Mouse (Mus musculus) neural tube, embryonic 13.5 days (tissue): Measurements from ENCODE around the gene Ano4. TPM values are rescaled to one million over a fixed set of nuclear protein-coding genes. Genes with fewer than 3 reads are reported as not detected.

Experiments
- ATAC-seq: fragments of 200-750 bp; cut with Nextera tagmentation; 2 replicates; pipeline ENCODE4 v1.8.0; 2017; ENCODE audit warnings: low read depth, mild to moderate bottlenecking, moderate TSS enrichment, moderate library complexity
- H3K27ac ChIP-seq: fragments of 300-500 bp; sonication (generic); replicated peaks from 2 replicates; pipeline ENCODE4 v1.5.1; 2015; ENCODE audit warnings: moderate library complexity, mild to moderate bottlenecking, inconsistent platforms
- H3K27me3 ChIP-seq: fragments of 300-500 bp; sonication (generic); 2 replicates; pipeline ENCODE4 v1.6.1; 2015; ENCODE audit warnings: mild to moderate bottlenecking, inconsistent platforms
- H3K36me3 ChIP-seq: fragments of 300-500 bp; sonication (generic); 2 replicates; pipeline ENCODE4 v1.6.1; 2015; ENCODE audit warnings: mild to moderate bottlenecking, inconsistent platforms
- H3K4me1 ChIP-seq: fragments of 300-500 bp; sonication (generic); replicated peaks from 2 replicates; pipeline ENCODE4 v1.6.1; 2015; ENCODE audit warnings: inconsistent platforms
- H3K4me2 ChIP-seq: fragments of 300-500 bp; sonication (generic); 2 replicates; pipeline ENCODE4 v1.6.1; 2015; ENCODE audit warnings: inconsistent platforms, mild to moderate bottlenecking, moderate library complexity
- H3K4me3 ChIP-seq: fragments of 300-500 bp; sonication (generic); 2 replicates; pipeline ENCODE4 v1.5.1; 2015; ENCODE audit warnings: mild to moderate bottlenecking, inconsistent platforms
- H3K9ac ChIP-seq: fragments of 300-500 bp; sonication (generic); 2 replicates; pipeline ENCODE4 v1.6.1; 2015; ENCODE audit warnings: moderate library complexity, mild to moderate bottlenecking, inconsistent platforms
- H3K9me3 ChIP-seq: fragments of 300-500 bp; sonication (generic); 2 replicates; pipeline ENCODE4 v1.6.1; 2016; ENCODE audit warnings: inconsistent platforms
- WGBS: fragments of 180-500 bp; shearing (Covaris S2); methylation state at CpG from one replicate; pipeline ENCODE4 v1.1.7; 2015; 5-methylcytosine and 5-hydroxymethylcytosine counted together
- polyA plus RNA-seq: library from polyadenylated mRNA; unstranded; fragments of >200 nt; fragmentation: Nextera tagmentation; extraction: Ambion mirVana; gene quantifications from 2 replicates; pipeline ENCODE4 v1.2.1, GENCODE M21; 2015

Gene Ano4
- polyA plus RNA-seq, 1 experiment from 2014 or later, result 8.5 TPM

DNA sequence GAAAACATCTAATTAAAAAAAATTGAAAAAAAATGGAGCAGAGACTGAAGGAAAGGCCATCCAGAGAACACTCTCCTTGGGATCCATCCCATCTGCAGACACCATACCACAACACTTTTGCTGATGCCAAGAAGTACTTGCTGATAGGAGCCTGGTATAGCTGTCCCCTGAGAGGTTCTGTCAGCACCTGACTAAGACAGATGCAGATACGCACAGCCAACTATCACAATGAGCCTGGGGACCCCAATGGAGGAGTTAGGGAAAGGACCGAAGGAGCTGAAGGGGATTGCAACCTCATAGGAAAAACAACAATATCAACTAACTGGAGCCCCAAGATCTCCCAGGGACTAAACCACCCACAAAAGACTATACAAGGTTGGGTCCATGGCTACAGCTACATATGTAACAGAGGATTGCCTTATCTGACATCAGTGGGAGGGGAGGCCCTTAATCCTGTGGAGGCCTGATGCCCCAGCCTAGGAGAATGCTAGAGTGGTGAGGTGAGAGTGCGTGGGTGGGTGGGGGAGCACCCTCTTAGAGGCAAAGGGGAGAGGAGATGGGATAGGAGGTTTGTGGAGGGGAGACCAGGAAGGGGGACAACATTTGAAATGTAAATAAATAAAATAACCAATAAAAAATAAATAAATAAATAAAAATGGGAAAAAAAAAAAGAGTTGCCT, 71.4 kb downstream of the Ano4 start:
- 92% methylated on average over 3 of the region's 3 CpGs for WGBS
- no peak for ATAC-seq
- H3K4me2 ChIP-seq, result no peak overlapping the region

DNA sequence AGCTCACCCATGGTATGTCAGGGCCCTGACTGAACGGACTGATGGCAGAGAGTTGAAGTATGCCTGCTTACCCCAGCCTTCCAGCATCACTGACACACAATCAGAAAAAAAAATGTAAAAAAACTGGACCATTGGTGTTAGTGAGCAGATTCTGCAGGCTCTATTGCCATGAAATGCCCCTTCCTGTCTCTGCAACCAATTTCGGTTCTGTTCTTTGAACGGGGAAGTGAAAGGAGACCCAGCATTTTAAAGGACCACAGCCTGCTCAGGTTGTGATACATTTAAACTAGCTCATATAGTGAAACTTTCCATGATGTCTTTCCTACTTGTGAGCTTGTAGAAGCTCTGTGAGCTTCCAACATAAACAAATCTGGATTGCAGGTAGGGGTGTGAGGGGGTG, 77.2 kb downstream of the Ano4 start:
- H3K9me3 ChIP-seq, result no peaks in the 10 kb centered on the region
- no peak overlapping the region for H3K9ac ChIP-seq
- no peaks in the 10 kb centered on the region for H3K27me3 ChIP-seq
- H3K27ac ChIP-seq, result no peak overlapping the region
- no peak overlapping the region for H3K4me3 ChIP-seq
- no peaks in the 10 kb centered on the region for H3K36me3 ChIP-seq
- H3K4me1 ChIP-seq, result no peaks in the 10 kb centered on the region
- 92% methylated on average over 3 of the region's 3 CpGs for WGBS
- ATAC-seq, result no peak
- no peak overlapping the region for H3K4me2 ChIP-seq

More for the DNA sequence above, 71.4 kb downstream of the Ano4 start:
- no peaks in the 10 kb centered on the region for H3K9me3 ChIP-seq
- no peak overlapping the region for H3K9ac ChIP-seq
- H3K4me3 ChIP-seq, result no peak overlapping the region
- no peaks in the 10 kb centered on the region for H3K27me3 ChIP-seq
- H3K27ac ChIP-seq, result no peak overlapping the region
- no peaks in the 10 kb centered on the region for H3K4me1 ChIP-seq
- no peaks in the 10 kb centered on the region for H3K36me3 ChIP-seq

DNA sequence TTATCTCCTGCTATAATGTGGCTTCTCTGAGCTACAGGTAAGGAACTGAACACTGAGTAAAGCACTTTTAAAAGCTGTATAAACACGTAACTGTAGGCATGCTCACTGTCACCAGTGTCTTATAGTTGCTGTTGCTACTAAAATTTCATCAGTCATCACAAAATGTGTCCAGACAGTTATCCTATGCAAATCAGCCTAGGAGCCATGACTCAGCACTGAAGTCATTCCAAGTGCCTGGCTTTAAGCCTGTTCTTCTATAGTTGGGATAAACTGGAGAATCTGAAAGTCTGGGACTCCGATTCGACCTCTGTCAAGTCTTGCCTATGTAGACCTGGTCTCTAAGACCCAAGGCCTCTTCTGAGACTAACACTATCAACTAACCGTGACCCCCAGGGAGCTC, 81.2 kb downstream of the Ano4 start:
- no peaks in the 10 kb centered on the region for H3K9me3 ChIP-seq
- peaks cover 6% of the 10 kb centered on the region for H3K4me1 ChIP-seq
- WGBS, result 81% methylated on average over 4 of the region's 4 CpGs
- no peaks in the 10 kb centered on the region for H3K27me3 ChIP-seq
- ATAC-seq, result no peak
- H3K27ac ChIP-seq, result no peak overlapping the region
- no peaks in the 10 kb centered on the region for H3K36me3 ChIP-seq
- no peak overlapping the region for H3K4me2 ChIP-seq
- no peak overlapping the region for H3K9ac ChIP-seq
- H3K4me3 ChIP-seq, result no peak overlapping the region

DNA sequence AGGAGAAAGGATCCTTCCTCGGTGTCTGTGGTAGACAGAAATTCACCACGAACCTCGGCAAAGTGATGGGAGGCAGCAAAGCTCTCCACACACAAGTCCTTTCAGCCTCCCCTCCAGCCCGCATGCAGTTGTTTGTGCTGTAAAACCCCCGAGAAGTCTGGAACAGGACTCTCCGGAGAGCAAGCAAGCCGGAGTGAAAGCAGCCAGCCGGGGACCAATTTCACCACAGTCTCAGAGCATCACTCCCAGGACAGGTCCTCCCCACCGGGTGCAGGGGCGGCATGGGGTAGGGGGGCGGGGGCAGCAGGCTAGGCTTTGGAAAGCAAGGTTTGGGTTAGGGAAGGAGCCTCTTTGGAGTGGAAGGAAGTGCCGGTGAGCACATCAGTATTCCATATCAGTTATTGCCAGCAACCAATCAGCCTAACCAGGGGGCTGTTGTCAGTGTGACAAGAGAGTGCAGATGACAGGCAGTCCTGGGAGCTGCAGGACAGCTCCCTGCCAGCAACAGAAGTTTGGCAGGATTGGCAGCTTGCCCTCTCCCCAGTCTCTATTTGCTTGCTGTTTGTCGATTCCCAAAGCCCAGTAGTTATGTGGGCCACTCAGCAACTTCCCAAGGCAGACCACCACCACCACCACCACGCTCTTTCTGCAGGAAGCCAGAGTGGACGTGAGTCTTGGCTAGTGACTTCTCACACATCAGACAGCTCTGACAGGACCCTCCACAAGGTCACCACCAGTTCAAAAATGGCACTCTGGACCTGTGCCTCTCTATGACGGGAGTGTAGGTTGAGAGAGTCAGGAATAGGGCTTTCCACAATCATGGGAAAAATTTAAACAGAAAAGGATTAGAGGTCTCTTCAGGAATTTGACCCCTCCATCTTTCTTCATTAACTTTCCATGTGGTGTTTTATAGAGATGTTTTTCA, 86.8 kb downstream of the Ano4 start:
- H3K4me1 ChIP-seq, result peaks cover 25% of the 10 kb centered on the region
- no peaks in the 10 kb centered on the region for H3K27me3 ChIP-seq
- H3K9me3 ChIP-seq, result no peaks in the 10 kb centered on the region
- 4% methylated on average over 15 of the region's 16 CpGs for WGBS
- H3K27ac ChIP-seq, result peak overlapping the region; percentile 86
- ATAC-seq, result peak; percentile 76
- peak overlapping the region; percentile 65 for H3K4me2 ChIP-seq
- H3K9ac ChIP-seq, result peak overlapping the region; percentile 83
- no peaks in the 10 kb centered on the region for H3K36me3 ChIP-seq
- H3K4me3 ChIP-seq, result peak overlapping the region; percentile 57

DNA sequence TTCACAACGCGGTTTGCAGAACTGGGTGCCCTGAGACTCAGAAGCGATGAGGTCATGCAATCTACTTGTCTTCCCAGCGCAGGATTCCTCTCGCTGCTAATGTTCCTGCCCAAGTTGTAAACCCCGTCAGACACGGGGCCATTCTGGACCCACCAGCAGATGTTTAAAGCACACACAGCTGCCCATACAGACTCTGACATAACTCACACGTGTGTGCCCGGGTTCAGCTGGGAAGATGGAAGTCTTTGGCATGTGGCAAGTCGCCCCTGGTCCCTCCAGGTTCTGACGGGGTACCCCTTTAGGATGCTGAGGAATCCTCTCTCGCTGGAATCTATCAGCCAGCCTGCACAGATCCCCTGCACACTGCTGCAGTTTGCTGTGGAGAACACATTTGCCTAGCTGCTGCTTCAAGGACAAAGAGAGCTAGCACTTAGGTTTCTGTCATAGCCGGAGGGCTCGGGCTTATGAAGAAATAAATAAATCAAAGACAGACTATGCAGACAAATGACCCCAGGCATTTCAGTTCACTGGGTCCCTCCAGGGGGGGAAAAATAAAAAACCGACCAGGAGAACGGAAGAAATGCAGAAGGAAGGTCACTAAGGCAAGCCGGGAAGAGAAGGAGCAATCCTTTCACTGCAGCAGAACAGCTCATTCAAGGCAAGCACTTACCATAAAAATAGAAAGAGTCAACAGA, 87.7 kb downstream of the Ano4 start:
- Histone ChIP-seq H3K9ac (peak overlapping the region; percentile 83), H3K27ac (peak overlapping the region; percentile 86), H3K4me3 (peak overlapping the region; percentile 57), H3K4me2 (peak overlapping the region; percentile 65), H3K27me3 (no peaks in the 10 kb centered on the region), H3K9me3 (no peaks in the 10 kb centered on the region), H3K4me1 (peaks cover 25% of the 10 kb centered on the region), H3K36me3 (no peaks in the 10 kb centered on the region)
- WGBS, result 1% methylated on average over 17 of the region's 17 CpGs
- peak; percentile 85 for ATAC-seq

DNA sequence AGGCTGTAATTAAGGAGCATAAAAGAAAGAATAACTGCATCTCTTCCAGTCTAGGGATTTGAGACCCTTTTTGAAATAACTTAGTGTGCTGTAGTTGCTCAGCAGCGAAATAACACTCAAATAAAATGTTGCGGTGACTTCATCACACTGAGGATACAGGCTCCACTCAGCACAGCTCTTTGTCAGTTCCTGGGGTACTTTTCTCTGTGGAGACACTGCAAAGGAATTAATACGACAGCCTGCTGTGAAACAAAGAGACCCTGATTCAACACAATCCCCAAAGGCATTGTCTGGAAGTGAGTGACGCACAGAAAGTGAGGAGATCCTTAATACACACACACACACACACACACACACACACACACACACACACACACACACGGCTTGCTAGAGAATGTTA, 89.8 kb downstream of the Ano4 start:
- 39% methylated on average over 5 of the region's 5 CpGs for WGBS
- Histone ChIP-seq H3K9me3 (no peaks in the 10 kb centered on the region), H3K4me3 (no peak overlapping the region), H3K27me3 (no peaks in the 10 kb centered on the region), H3K36me3 (no peaks in the 10 kb centered on the region), H3K4me2 (peak overlapping the region; percentile 24; the same call in 1 of the 2 replicates), H3K4me1 (peaks cover 25% of the 10 kb centered on the region), H3K27ac (no peak overlapping the region; the same call in 1 of the 2 replicates), H3K9ac (0 out of 2 replicates have a peak overlapping the region, but pooled peaks have one; percentile 43)
- ATAC-seq, result 0 out of 2 replicates have a peak, but pooled peaks have one; percentile 4

DNA sequence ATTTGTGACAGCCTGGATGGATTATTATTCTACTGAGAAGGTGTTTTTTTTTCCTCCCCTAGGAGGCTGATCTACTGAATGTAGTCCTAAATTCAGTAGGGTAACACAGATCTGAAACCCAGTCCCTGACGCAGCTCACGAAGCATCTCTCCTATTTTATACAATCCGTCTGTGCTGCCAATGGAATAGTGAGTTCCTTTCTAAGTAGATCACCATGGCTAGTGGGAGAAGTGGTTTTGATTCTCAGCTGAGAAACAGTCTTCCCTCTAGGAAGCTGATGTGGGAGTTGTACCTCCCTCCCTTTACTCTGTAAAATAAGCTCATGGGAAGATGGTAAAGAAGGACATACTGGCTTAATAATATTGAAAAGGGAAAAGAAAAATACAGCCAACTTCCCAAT, 90.8 kb downstream of the Ano4 start:
- Histone ChIP-seq H3K27me3 (no peaks in the 10 kb centered on the region), H3K4me2 (no peak overlapping the region), H3K27ac (no peak overlapping the region), H3K4me3 (no peak overlapping the region), H3K9me3 (no peaks in the 10 kb centered on the region), H3K36me3 (no peaks in the 10 kb centered on the region), H3K4me1 (peaks cover 23% of the 10 kb centered on the region), H3K9ac (no peak overlapping the region)
- WGBS, result 78% methylated on average over 3 of the region's 3 CpGs
- ATAC-seq, result no peak

DNA sequence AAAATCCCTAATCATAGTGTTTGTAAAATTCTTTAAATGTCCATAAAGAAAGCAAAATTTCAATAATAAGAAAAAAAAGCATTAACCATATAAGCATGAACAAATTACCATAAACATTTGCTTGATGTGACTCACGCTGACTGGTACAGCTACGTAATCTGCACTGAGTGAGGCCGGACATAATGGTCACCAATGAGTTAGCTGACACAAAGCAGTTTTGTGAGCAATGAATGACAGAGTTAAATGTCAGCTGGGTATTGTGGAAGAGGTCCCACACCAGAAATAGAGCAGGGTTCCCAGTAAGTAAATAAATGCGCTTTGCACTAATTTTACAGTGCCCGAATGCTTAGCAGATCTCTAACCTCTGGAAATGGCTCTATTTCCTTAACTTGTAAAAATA, 91.9 kb downstream of the Ano4 start:
- WGBS, result 76% methylated on average over 5 of the region's 5 CpGs
- no peak for ATAC-seq
- no peaks in the 10 kb centered on the region for H3K36me3 ChIP-seq
- no peak overlapping the region for H3K27ac ChIP-seq
- H3K4me2 ChIP-seq, result no peak overlapping the region
- H3K9ac ChIP-seq, result no peak overlapping the region
- no peaks in the 10 kb centered on the region for H3K9me3 ChIP-seq
- H3K27me3 ChIP-seq, result no peaks in the 10 kb centered on the region
- H3K4me3 ChIP-seq, result no peak overlapping the region
- H3K4me1 ChIP-seq, result peaks cover 12% of the 10 kb centered on the region

DNA sequence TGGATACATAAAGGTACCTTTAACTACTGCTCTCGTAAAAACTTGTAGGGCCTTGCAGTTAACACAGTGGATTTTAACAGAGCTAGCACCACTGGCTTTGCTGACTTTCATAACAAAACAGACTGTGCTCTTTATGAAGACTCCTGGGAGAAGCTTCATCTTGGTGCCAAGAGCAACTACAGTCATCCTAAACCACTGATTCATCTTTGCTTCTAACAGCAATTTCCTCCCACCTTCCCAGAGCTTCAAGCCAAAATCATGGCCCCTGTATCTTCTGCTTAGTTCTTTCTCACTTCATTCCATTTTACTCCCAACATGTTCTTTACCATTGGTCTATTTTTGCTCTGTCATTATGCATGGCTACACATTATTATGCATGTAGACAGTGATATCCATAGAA, 100.8 kb downstream of the Ano4 start:
- ATAC-seq, result no peak
- Histone ChIP-seq H3K4me3 (no peak overlapping the region), H3K4me2 (no peak overlapping the region), H3K27me3 (no peaks in the 10 kb centered on the region), H3K9ac (no peak overlapping the region), H3K4me1 (no peaks in the 10 kb centered on the region), H3K9me3 (no peaks in the 10 kb centered on the region), H3K36me3 (no peaks in the 10 kb centered on the region), H3K27ac (no peak overlapping the region)
- WGBS, result 87% methylated on average over 1 of the region's 1 CpGs

DNA sequence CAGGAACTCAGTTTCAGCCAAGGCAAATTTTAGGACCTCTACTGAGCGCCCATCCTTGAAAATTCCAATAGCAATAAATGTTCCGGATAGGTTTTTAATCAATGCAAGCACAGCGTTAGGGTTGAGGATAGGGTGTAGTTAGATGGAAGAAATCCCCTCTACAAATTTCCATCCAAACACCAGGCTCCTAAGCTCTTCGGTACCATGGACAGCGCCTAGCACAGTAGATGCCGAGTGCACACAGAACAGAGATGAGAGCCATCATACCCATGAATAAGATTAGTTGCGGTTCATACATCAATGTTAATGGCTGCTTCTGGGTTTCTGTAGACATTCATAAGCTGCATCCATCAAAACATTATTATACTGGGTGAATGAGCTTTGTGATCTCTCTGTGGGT, 120.0 kb downstream of the Ano4 start:
- no peaks in the 10 kb centered on the region for H3K4me1 ChIP-seq
- WGBS, result 40% methylated on average over 7 of the region's 7 CpGs
- no peak for ATAC-seq

DNA sequence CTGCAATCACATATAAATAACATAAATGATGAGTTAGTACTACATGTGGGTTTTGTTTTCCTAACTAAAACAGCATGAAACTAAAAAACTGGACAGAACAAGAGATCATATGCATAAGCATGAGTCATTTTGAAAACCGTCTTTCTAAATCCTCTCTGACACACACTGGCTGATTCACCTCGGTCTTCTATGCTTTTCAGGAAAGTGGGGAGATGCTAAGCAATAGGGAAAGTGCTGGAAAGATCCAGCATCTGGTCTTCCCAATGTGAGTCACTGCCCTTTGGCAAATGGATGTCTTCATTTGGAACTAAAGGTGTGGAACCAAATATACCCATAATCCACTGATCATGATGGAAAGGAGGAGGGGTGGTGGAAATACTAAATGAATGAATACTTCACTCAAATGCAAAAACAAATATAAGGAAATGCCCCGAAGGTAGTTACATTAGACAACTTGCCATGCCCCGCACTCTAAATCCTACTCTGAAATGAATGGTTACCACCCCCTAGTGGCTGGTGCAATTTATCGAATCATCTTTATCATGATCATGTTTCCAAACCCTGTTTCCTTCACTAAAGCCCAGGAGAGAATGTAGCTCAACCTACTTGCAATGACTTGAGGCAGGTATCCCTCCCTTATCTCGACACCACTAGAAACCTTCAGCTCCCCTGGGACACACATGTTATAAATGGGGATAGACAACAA, 122.1 kb downstream of the Ano4 start:
- no peak for ATAC-seq

More for the DNA sequence above, 120.0 kb downstream of the Ano4 start:
- H3K27ac ChIP-seq, result no peak overlapping the region
- H3K9me3 ChIP-seq, result no peaks in the 10 kb centered on the region
- H3K27me3 ChIP-seq, result no peaks in the 10 kb centered on the region
- H3K4me3 ChIP-seq, result no peak overlapping the region
- H3K4me2 ChIP-seq, result no peak overlapping the region
- H3K9ac ChIP-seq, result no peak overlapping the region
- H3K36me3 ChIP-seq, result no peaks in the 10 kb centered on the region

More for the DNA sequence above, 122.1 kb downstream of the Ano4 start:
- Histone ChIP-seq H3K9me3 (no peaks in the 10 kb centered on the region), H3K9ac (no peak overlapping the region), H3K4me1 (no peaks in the 10 kb centered on the region), H3K4me3 (no peak overlapping the region), H3K4me2 (no peak overlapping the region), H3K27ac (no peak overlapping the region), H3K36me3 (no peaks in the 10 kb centered on the region), H3K27me3 (no peaks in the 10 kb centered on the region)
- WGBS, result 76% methylated on average over 6 of the region's 6 CpGs
